In genomic region chr7:30599933-30600353, GRCm38 (mm10) we compare ENCODE assay signal across 8 mouse cellular contexts. TPM values are rescaled to one million over a fixed set of nuclear protein-coding genes. Genes with fewer than 3 reads are reported as not detected.
DNase-seq lines count a peak whose midpoint lies in the region; ATAC-seq and TF ChIP-seq lines count a peak whose summit lies in the region.

No protein-coding gene starts in this region.

- under 1% methylated on average over 16 of the region's 16 CpGs for WGBS in lung, adult 2 months

- DNase-seq in MEL-GATA-1-ER (ENCODE audit: extremely low read depth, low read depth) = peak; percentile 96
- peak; percentile 97 for DNase-seq in cerebellum, adult 9-11 months
- DNase-seq in frontal cortex, adult 2 months (ENCODE audit: extremely low spot score in 1 of 2, low spot score in 1 of 2) = peak; percentile 86 to 93
- DNase-seq in layer of hippocampus, adult 8-10 months (ENCODE audit: low spot score in 2 of 2) = peak; percentile 92 to 94
- DNase-seq in lung, adult 2 months = peak; percentile 96
- DNase-seq in thymus, adult 18-20 months = peak; percentile 45 to 54

- H3K4me3 ChIP-seq in lung, adult 2 months (replicated peaks; ENCODE audit: extremely low read depth, low read depth, low read length) = no peak overlapping the region

- TF ChIP-seq POLR2A in lung, adult 2 months (IDR thresholded peaks at IDR 0.05; ENCODE audit: borderline replicate concordance, extremely low read depth, low read depth, low read length) = peak; percentile 42; the same call in 1 of the 2 replicates

- H3K4me1 ChIP-seq in lung, adult 2 months (ENCODE audit: control insufficient read depth, insufficient read depth, low read length) = 0 out of 2 replicates have a peak, but pooled peaks cover 4% of the 10 kb centered on the region

- ATAC-seq in hematopoietic stem cell, adult 5-6 weeks (replicated peaks in 1 of 2; ENCODE audit: insufficient read depth in 1 of 2, low FRiP score in 2 of 2, low TSS enrichment in 1 of 2, low read depth in 1 of 2, poor library complexity in 2 of 2, severe bottlenecking in 2 of 2) = peak; percentile 99
- ATAC-seq in neutrophil, adult 5-6 weeks (ENCODE audit: extremely low read depth, insufficient number of reproducible peaks, low FRiP score, poor library complexity, severe bottlenecking) = peak; percentile 62; the same call in 1 of the 2 replicates

- no peak for TF ChIP-seq CTCF in lung, adult 2 months (IDR thresholded peaks at IDR 0.05; ENCODE audit: insufficient read depth, low read length)

RNA-seq across cellular contexts. Expression of gene Zbtb32, which starts 1.2 kb away (rescaled TPM):
- 0.04 TPM in 1 of 2 replicates, not detected in the other for polyA plus RNA-seq in frontal cortex, adult 2 months (2012; rRNA removed)
- not detected in 2 replicates for total RNA-seq in hematopoietic stem cell, adult 5-6 weeks (2017)
- total RNA-seq in layer of hippocampus, adult 8-10 months (2022) = not detected
- polyA plus RNA-seq in lung, adult 2 months (2012; rRNA removed) = 5.1 and 5.7 TPM in 2 replicates
- total RNA-seq in neutrophil, adult 5-6 weeks (2017) = 3.0 and 3.3 TPM in 2 replicates

RNA-seq across cellular contexts. Expression of gene Kmt2b, which starts 11.4 kb away (rescaled TPM):
- polyA plus RNA-seq in frontal cortex, adult 2 months (2012; rRNA removed) = 42.2 and 45.9 TPM in 2 replicates
- 18.7 and 26.5 TPM in 2 replicates for total RNA-seq in hematopoietic stem cell, adult 5-6 weeks (2017)
- 10 to 100 TPM; 44.1 to 60.2 (median 56.1) TPM for total RNA-seq in layer of hippocampus, adult 8-10 months (2022)
- polyA plus RNA-seq in lung, adult 2 months (2012; rRNA removed) = 49.9 and 58.6 TPM in 2 replicates
- total RNA-seq in neutrophil, adult 5-6 weeks (2017) = 36.5 and 64.7 TPM in 2 replicates

RNA-seq across cellular contexts. Expression of gene Upk1a, which starts 12.7 kb away (rescaled TPM):
- polyA plus RNA-seq in frontal cortex, adult 2 months (2012; rRNA removed) = 1.7 and 2.3 TPM in 2 replicates
- total RNA-seq in hematopoietic stem cell, adult 5-6 weeks (2017) = not detected in 2 replicates
- 1 to 10 TPM in 1 of 4 experiments, under 1 TPM in 2, not detected in 1; 0.39 to 1.2 (median 0.89) TPM for total RNA-seq in layer of hippocampus, adult 8-10 months (2022)
- polyA plus RNA-seq in lung, adult 2 months (2012; rRNA removed) = 8.5 and 8.6 TPM in 2 replicates
- 0.49 TPM in 1 of 2 replicates, not detected in the other for total RNA-seq in neutrophil, adult 5-6 weeks (2017)

RNA-seq across cellular contexts. Expression of gene Cox6b1, which starts 26.0 kb away (rescaled TPM):
- 893 and 1,127 TPM in 2 replicates for polyA plus RNA-seq in frontal cortex, adult 2 months (2012; rRNA removed)
- 272 and 375 TPM in 2 replicates for total RNA-seq in hematopoietic stem cell, adult 5-6 weeks (2017)
- total RNA-seq in layer of hippocampus, adult 8-10 months (2022) = 100 to 1,000 TPM; 631 to 661 (median 651) TPM
- 183 and 273 TPM in 2 replicates for polyA plus RNA-seq in lung, adult 2 months (2012; rRNA removed)
- total RNA-seq in neutrophil, adult 5-6 weeks (2017) = 190 and 241 TPM in 2 replicates

RNA-seq across cellular contexts. Expression of gene Igflr1, which starts 34.7 kb away (rescaled TPM):
- polyA plus RNA-seq in frontal cortex, adult 2 months (2012; rRNA removed) = 6.2 and 7.9 TPM in 2 replicates
- 0.63 TPM in 1 of 2 replicates, not detected in the other for total RNA-seq in hematopoietic stem cell, adult 5-6 weeks (2017)
- 1 to 10 TPM; 4.0 to 5.7 (median 4.6) TPM for total RNA-seq in layer of hippocampus, adult 8-10 months (2022)
- 9.6 and 12.0 TPM in 2 replicates for polyA plus RNA-seq in lung, adult 2 months (2012; rRNA removed)
- not detected in 2 replicates for total RNA-seq in neutrophil, adult 5-6 weeks (2017)
